Mouse (Mus musculus) ES-E14 (cell line): ENCODE measurements around the gene Zfpm1. TPM values are rescaled to one million over a fixed set of nuclear protein-coding genes. Genes with fewer than 3 reads are reported as not detected.

ENCODE experiments used
- DNase-seq: peaks from one replicate; pipeline ENCODE4 v3.0.0-alpha.2; 2013; ENCODE audit warnings: low read depth, low spot score
- H3K27ac ChIP-seq: 2 replicates; pipeline ENCODE4 v1.5.1; 2012; ENCODE audit warnings: low read depth, mild to moderate bottlenecking, low read length, moderate library complexity, mixed read lengths; ENCODE audit not compliant: poor library complexity, insufficient read depth, severe bottlenecking
- H3K36me3 ChIP-seq: 2 replicates; pipeline ENCODE4 v1.6.1; 2012; ENCODE audit warnings: mild to moderate bottlenecking, low read length, moderate library complexity, mixed read lengths; ENCODE audit not compliant: control insufficient read depth, poor library complexity, insufficient read depth, severe bottlenecking
- H3K4me1 ChIP-seq, 2 experiments: fragments of 150-350 bp in 1 of 2; sonication (generic) in 1 of 2; 2 replicates each; pipeline ENCODE4 v1.6.1; 2012; ENCODE audit warnings: low read length in 2 of 2, mild to moderate bottlenecking in 1 of 2, mixed read lengths in 1 of 2; ENCODE audit not compliant: control insufficient read depth in 2 of 2, insufficient read depth in 2 of 2, poor library complexity in 1 of 2
- H3K4me3 ChIP-seq, 2 experiments: fragments of 150-350 bp in 1 of 2; sonication (generic) in 1 of 2; 2 replicates each; pipeline ENCODE4 v1.5.1; 2012; ENCODE audit warnings: low read length in 2 of 2, low read depth in 1 of 2, mild to moderate bottlenecking in 1 of 2, mixed read lengths in 1 of 2; ENCODE audit not compliant: insufficient read depth in 1 of 2, poor library complexity in 1 of 2, severe bottlenecking in 1 of 2
- H3K9ac ChIP-seq: 2 replicates; pipeline ENCODE4 v1.6.1; 2012; ENCODE audit warnings: low read depth, mild to moderate bottlenecking, low read length, mixed read lengths; ENCODE audit not compliant: poor library complexity, insufficient read depth, severe bottlenecking
- H3K9me3 ChIP-seq: fragments of 150-350 bp; sonication (generic); 2 replicates; pipeline ENCODE4 v1.6.1; 2012; ENCODE audit warnings: low read depth, mild to moderate bottlenecking, low read length; ENCODE audit not compliant: control insufficient read depth, insufficient read depth
- CHD2 ChIP-seq: IDR thresholded peaks from 2 replicates; pipeline ENCODE4 v1.6.1; 2014; ENCODE audit warnings: mild to moderate bottlenecking, low read depth, low read length, inconsistent platforms
- HCFC1 ChIP-seq: IDR thresholded peaks from 2 replicates; pipeline ENCODE4 v1.6.1; 2012; ENCODE audit warnings: low read length, inconsistent platforms, borderline replicate concordance; ENCODE audit not compliant: insufficient read depth
- MAFK ChIP-seq: IDR thresholded peaks from 2 replicates; pipeline ENCODE4 v1.6.1; 2014; ENCODE audit warnings: mild to moderate bottlenecking, low read depth, low read length, inconsistent platforms; ENCODE audit not compliant: insufficient read depth
- ZC3H11A ChIP-seq: IDR thresholded peaks from 2 replicates; pipeline ENCODE4 v1.6.1; 2012; ENCODE audit warnings: low read depth, mild to moderate bottlenecking, inconsistent platforms, low read length, borderline replicate concordance
- ZNF384 ChIP-seq: IDR thresholded peaks from 2 replicates; pipeline ENCODE4 v1.6.1; 2012; ENCODE audit warnings: low read depth, low read length, inconsistent platforms
- in situ Hi-C, 2 experiments: fragments of 600-800 bp; cut with MboI; formaldehyde crosslinking; loops; one replicate each; pipeline ENCODE4 v1.15.1; 2025; ENCODE audit warnings: low sequenced_read_pairs in 2 of 2, inconsistent platforms in 1 of 2; ENCODE audit not compliant: unreplicated experiment in 2 of 2
- total RNA-seq: library from RNA; depleted of rRNA; stranded (reverse); fragments of 300-350 nt; gene quantifications from 2 replicates; pipeline ENCODE4 v1.2.3, GENCODE M21; 2012

The Zfpm1 gene
- total RNA-seq, 1 experiment: 8.5 TPM

- in situ Hi-C loops: no loop called here
- peak overlapping the region; percentile 56 for H3K9ac ChIP-seq
- TF ChIP-seq CHD2 (no peak), HCFC1 (no peak), ZC3H11A (no peak), ZNF384 (0 out of 2 replicates have a peak, but pooled peaks have one; percentile 24)
- H3K4me3 ChIP-seq: peak overlapping the region; percentile 70 to 88
- H3K27ac ChIP-seq: no peak overlapping the region
- H3K4me1 ChIP-seq: peaks cover 2 to 19% of the 10 kb centered on the region in 2 experiments; a peak in 2 of 4 replicates
- no peaks in the 10 kb centered on the region for H3K9me3 ChIP-seq
- no peaks in the 10 kb centered on the region for H3K36me3 ChIP-seq
- DNase-seq: peak; percentile 95
Measured at GRCm38 (mm10) chr8:122281317-122282034, 465 bp upstream of the Zfpm1 start.

- H3K27ac ChIP-seq: no peak overlapping the region
- peak overlapping the region; percentile 60 for H3K9ac ChIP-seq
- DNase-seq: no peak
- H3K9me3 ChIP-seq: no peaks in the 10 kb centered on the region
- H3K4me1 ChIP-seq: peaks cover 2 to 14% of the 10 kb centered on the region in 2 experiments; a peak in 2 of 4 replicates
- peak overlapping the region; percentile 58 to 70 for H3K4me3 ChIP-seq
- no peaks in the 10 kb centered on the region for H3K36me3 ChIP-seq
- in situ Hi-C loops: no loop called here
- no peak for TF ChIP-seq ZNF384
- no peak for TF ChIP-seq HCFC1
- TF ChIP-seq MAFK: no peak
- TF ChIP-seq CHD2: no peak
- TF ChIP-seq ZC3H11A: no peak
Measured at GRCm38 (mm10) chr8:122282501-122283355, 787 bp downstream of the Zfpm1 start.

- no peak for DNase-seq
- Histone ChIP-seq H3K4me1 (peaks cover 2 to 14% of the 10 kb centered on the region in 2 experiments; a peak in 2 of 4 replicates), H3K9me3 (no peaks in the 10 kb centered on the region), H3K27ac (no peak overlapping the region), H3K4me3 (peak overlapping the region; percentile 58 to 70), H3K36me3 (no peaks in the 10 kb centered on the region), H3K9ac (no peak overlapping the region)
- in situ Hi-C loops: no loop called here
- no peak for TF ChIP-seq ZC3H11A
- no peak for TF ChIP-seq HCFC1
- no peak for TF ChIP-seq ZNF384
- no peak for TF ChIP-seq MAFK
- no peak for TF ChIP-seq CHD2
Measured at GRCm38 (mm10) chr8:122283356-122284202, 1.6 kb downstream of the Zfpm1 start.

GRCm38 (mm10) chr8:122284203-122284658 lies 2.3 kb downstream of the Zfpm1 start:
- H3K4me3 ChIP-seq: peak overlapping the region; percentile 58 to 70; a peak in 2 of 4 replicates
- no peak overlapping the region for H3K27ac ChIP-seq
- no peak for DNase-seq
- in situ Hi-C loops: no loop called here
- H3K36me3 ChIP-seq: no peaks in the 10 kb centered on the region
- peaks cover 2 to 14% of the 10 kb centered on the region in 2 experiments; a peak in 2 of 4 replicates for H3K4me1 ChIP-seq
- H3K9me3 ChIP-seq: no peaks in the 10 kb centered on the region
- no peak for TF ChIP-seq HCFC1
- no peak for TF ChIP-seq MAFK
- no peak for TF ChIP-seq ZC3H11A
- no peak for TF ChIP-seq ZNF384
- TF ChIP-seq CHD2: no peak
- H3K9ac ChIP-seq: peak overlapping the region; percentile 25; the same call in 1 of the 2 replicates
